Mouse (Mus musculus): ENCODE measurements at regions not wholly inside any gene's neighbourhood (a gene's known extent, or its start where the extent isn't known, plus 50 kb on each side); places are given as distances from the start of the nearest gene placed in this dataset.

GRCm38 (mm10) chrX:50597105-50597504, 168.8 kb upstream of the Olfr1324 start:
- TF ChIP-seq CTCF (IDR thresholded peaks at IDR 0.05; ENCODE audit: low read depth) (peak; percentile 75), EP300 (IDR thresholded peaks at IDR 0.05; ENCODE audit: low read depth) (no peak)
